In the genomic region with DNA sequence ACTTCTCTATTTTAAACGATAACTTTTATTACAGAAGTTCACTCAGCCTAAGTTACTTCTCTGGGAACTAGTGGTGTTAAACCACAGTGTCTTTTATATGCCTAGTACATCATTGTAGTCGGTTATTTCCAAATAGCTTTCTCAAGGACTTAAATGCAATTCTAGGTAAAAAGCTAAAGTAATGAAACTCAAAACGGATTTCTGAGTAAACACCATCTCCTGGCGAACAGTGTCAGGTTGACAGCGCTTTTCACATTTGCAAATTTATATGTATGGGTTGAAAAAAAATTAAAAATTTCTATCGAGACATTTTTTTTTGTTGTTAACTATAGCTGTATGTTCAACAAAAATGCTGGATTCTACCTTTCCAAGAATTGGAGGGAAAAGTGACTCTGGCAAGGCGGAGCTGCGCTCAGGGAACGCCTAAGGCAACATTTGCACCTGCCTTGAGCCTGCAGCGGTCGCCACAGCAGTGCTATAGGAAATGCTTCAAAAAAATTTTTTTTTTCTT, we compare ENCODE assay signal across 8 mouse cellular contexts. TPM values are rescaled to one million over a fixed set of nuclear protein-coding genes. Genes with fewer than 3 reads are reported as not detected.
DNase-seq lines count a peak whose midpoint lies in the region; ATAC-seq lines count a peak whose summit lies in the region.

No protein-coding gene starts in this region.

- H3K27ac ChIP-seq in heart, embryonic 11.5 days (ENCODE audit: low read depth, low read length): peak overlapping the region; percentile 90
- H3K27ac ChIP-seq in embryonic facial prominence, embryonic 12.5 days: peak overlapping the region; percentile 87
- peak overlapping the region; percentile 91 for H3K27ac ChIP-seq in intestine, embryonic 14.5 days (ENCODE audit: low read depth)
- H3K27ac ChIP-seq in lung, embryonic 16.5 days (ENCODE audit: low read length): peak overlapping the region; percentile 93
- H3K27ac ChIP-seq in stomach, embryonic 16.5 days (ENCODE audit: low read length): peak overlapping the region; percentile 93

- H3K9ac ChIP-seq in heart, embryonic 11.5 days (ENCODE audit: low read depth, low read length): peak overlapping the region; percentile 64; the same call in 1 of the 2 replicates
- peak overlapping the region; percentile 93; the same call in 1 of the 2 replicates for H3K9ac ChIP-seq in embryonic facial prominence, embryonic 12.5 days
- H3K9ac ChIP-seq in intestine, embryonic 14.5 days (ENCODE audit: low read length): peak overlapping the region; percentile 61
- peak overlapping the region; percentile 97 for H3K9ac ChIP-seq in lung, embryonic 16.5 days (ENCODE audit: low read length)
- H3K9ac ChIP-seq in stomach, embryonic 16.5 days (ENCODE audit: low read length): peak overlapping the region; percentile 99

- H3K4me1 ChIP-seq in heart, embryonic 11.5 days (ENCODE audit: control insufficient read depth, insufficient read depth, low read length): peaks cover 9% of the 10 kb centered on the region
- H3K4me1 ChIP-seq in embryonic facial prominence, embryonic 12.5 days: peaks cover 11% of the 10 kb centered on the region
- H3K4me1 ChIP-seq in intestine, embryonic 14.5 days (replicated peaks; ENCODE audit: control insufficient read depth, insufficient read depth, low read length): peaks cover 13% of the 10 kb centered on the region
- H3K4me1 ChIP-seq in lung, embryonic 16.5 days (replicated peaks; ENCODE audit: control insufficient read depth, insufficient read depth, low read length): peaks cover 10% of the 10 kb centered on the region
- peaks cover 10% of the 10 kb centered on the region for H3K4me1 ChIP-seq in stomach, embryonic 16.5 days (ENCODE audit: control insufficient read depth, insufficient read depth, low read length)

- DNase-seq in heart, adult 8-10 months (ENCODE audit: low spot score): no peak
- peak; percentile 49 for DNase-seq in ES-CJ7 (ENCODE audit: low read depth, low spot score)
- peak; percentile 55 for DNase-seq in intestine, embryonic 14.5 days (ENCODE audit: low spot score)

- peak overlapping the region; percentile 82 for H3K4me3 ChIP-seq in heart, embryonic 11.5 days (ENCODE audit: low read depth, low read length)
- H3K4me3 ChIP-seq in embryonic facial prominence, embryonic 12.5 days: peak overlapping the region; percentile 97
- peak overlapping the region; percentile 97 for H3K4me3 ChIP-seq in intestine, embryonic 14.5 days (ENCODE audit: low read depth, low read length)
- peak overlapping the region; percentile 99 for H3K4me3 ChIP-seq in lung, embryonic 16.5 days (ENCODE audit: low read length)
- peak overlapping the region; percentile 98 for H3K4me3 ChIP-seq in stomach, embryonic 16.5 days (replicated peaks; ENCODE audit: low read length)

- 9% methylated on average over 11 of the region's 11 CpGs for WGBS in heart, embryonic 11.5 days (ENCODE audit: insufficient replicate concordance)
- 10% methylated on average over 11 of the region's 11 CpGs for WGBS in embryonic facial prominence, embryonic 12.5 days
- WGBS in intestine, embryonic 14.5 days: 7% methylated on average over 11 of the region's 11 CpGs
- 5% methylated on average over 11 of the region's 11 CpGs for WGBS in lung, embryonic 16.5 days
- WGBS in stomach, embryonic 16.5 days: 5% methylated on average over 11 of the region's 11 CpGs

- no peaks in the 10 kb centered on the region for H3K36me3 ChIP-seq in heart, embryonic 11.5 days (ENCODE audit: control insufficient read depth, insufficient read depth, low read length)
- H3K36me3 ChIP-seq in embryonic facial prominence, embryonic 12.5 days: no peaks in the 10 kb centered on the region
- H3K36me3 ChIP-seq in intestine, embryonic 14.5 days (ENCODE audit: control insufficient read depth, insufficient read depth, low read length): no peaks in the 10 kb centered on the region
- no peaks in the 10 kb centered on the region for H3K36me3 ChIP-seq in lung, embryonic 16.5 days (ENCODE audit: control insufficient read depth, insufficient read depth, low read length)
- no peaks in the 10 kb centered on the region for H3K36me3 ChIP-seq in stomach, embryonic 16.5 days (ENCODE audit: control insufficient read depth, insufficient read depth, low read length)

- H3K27me3 ChIP-seq in heart, embryonic 11.5 days (ENCODE audit: control insufficient read depth, insufficient read depth, low read length): no peaks in the 10 kb centered on the region
- H3K27me3 ChIP-seq in embryonic facial prominence, embryonic 12.5 days: no peaks in the 10 kb centered on the region
- H3K27me3 ChIP-seq in intestine, embryonic 14.5 days (replicated peaks; ENCODE audit: control insufficient read depth, insufficient read depth, low read length): no peaks in the 10 kb centered on the region
- H3K27me3 ChIP-seq in lung, embryonic 16.5 days (ENCODE audit: control insufficient read depth, insufficient read depth, low read depth, low read length): no peaks in the 10 kb centered on the region
- H3K27me3 ChIP-seq in stomach, embryonic 16.5 days (ENCODE audit: control insufficient read depth, insufficient read depth, low read length): no peaks in the 10 kb centered on the region

- no peak; the same call in 1 of the 2 replicates for ATAC-seq in heart, embryonic 11.5 days (replicated peaks; ENCODE audit: insufficient number of reproducible peaks, low FRiP score, low TSS enrichment)
- no peak for ATAC-seq in embryonic facial prominence, embryonic 12.5 days (ENCODE audit: insufficient number of reproducible peaks, insufficient read depth, low FRiP score, low TSS enrichment)
- ATAC-seq in intestine, embryonic 14.5 days (replicated peaks; ENCODE audit: low FRiP score, low TSS enrichment, low read depth): peak; percentile 29; the same call in 1 of the 2 replicates
- ATAC-seq in lung, embryonic 16.5 days (ENCODE audit: low read depth): no peak
- ATAC-seq in stomach, embryonic 16.5 days (ENCODE audit: insufficient read depth, low FRiP score): no peak
- no peak for ATAC-seq in activated CD4-positive, CD25-positive, alpha-beta regulatory T cell, adult 4 months

- no peaks in the 10 kb centered on the region for H3K9me3 ChIP-seq in heart, embryonic 11.5 days (replicated peaks; ENCODE audit: control insufficient read depth, low read length)
- no peaks in the 10 kb centered on the region for H3K9me3 ChIP-seq in embryonic facial prominence, embryonic 12.5 days
- no peaks in the 10 kb centered on the region for H3K9me3 ChIP-seq in intestine, embryonic 14.5 days (ENCODE audit: control insufficient read depth, low read length)
- no peaks in the 10 kb centered on the region for H3K9me3 ChIP-seq in lung, embryonic 16.5 days (ENCODE audit: control insufficient read depth, low read length)
- H3K9me3 ChIP-seq in stomach, embryonic 16.5 days (replicated peaks; ENCODE audit: control insufficient read depth, low read length): no peaks in the 10 kb centered on the region

- H3K4me2 ChIP-seq in heart, embryonic 11.5 days: peak overlapping the region; percentile 64
- peak overlapping the region; percentile 65 for H3K4me2 ChIP-seq in embryonic facial prominence, embryonic 12.5 days (replicated peaks)
- peak overlapping the region; percentile 72 for H3K4me2 ChIP-seq in intestine, embryonic 14.5 days (ENCODE audit: low read length)
- H3K4me2 ChIP-seq in lung, embryonic 16.5 days (ENCODE audit: low read depth, low read length): peak overlapping the region; percentile 74
- H3K4me2 ChIP-seq in stomach, embryonic 16.5 days (ENCODE audit: low read depth, low read length): peak overlapping the region; percentile 56

RNA-seq across cellular contexts. Expression of a gene that starts 0.4 kb away (rescaled TPM):
- polyA plus RNA-seq in heart, embryonic 11.5 days (2014; fragmentation: Nextera tagmentation; extraction: Ambion mirVana): 7.6 and 7.9 TPM in 2 replicates
- 1 to 10 TPM; 5.6 to 8.1 (median 7.0) TPM for total RNA-seq in heart, adult 8-10 months (2022)
- 17.3 and 18.6 TPM in 2 replicates for polyA plus RNA-seq in embryonic facial prominence, embryonic 12.5 days (2016; fragmentation: Nextera tagmentation; extraction: Ambion mirVana)
- 11.9 and 12.4 TPM in 2 replicates for polyA plus RNA-seq in intestine, embryonic 14.5 days (2014; fragmentation: Nextera tagmentation; extraction: Ambion mirVana)
- polyA plus RNA-seq in lung, embryonic 16.5 days (2015; fragmentation: Nextera tagmentation; extraction: Ambion mirVana): 7.7 and 8.9 TPM in 2 replicates
- 6.3 and 7.3 TPM in 2 replicates for polyA plus RNA-seq in stomach, embryonic 16.5 days (2015; fragmentation: Nextera tagmentation; extraction: Ambion mirVana)
- 10 to 100 TPM; 10.3 to 11.3 TPM for polyA plus RNA-seq in activated CD4-positive, CD25-positive, alpha-beta regulatory T cell, adult 4 months (2017; shearing (Covaris generic))

RNA-seq across cellular contexts. Expression of a gene that starts 53.9 kb away (rescaled TPM):
- 0.90 and 1.8 TPM in 2 replicates for polyA plus RNA-seq in heart, embryonic 11.5 days (2014; fragmentation: Nextera tagmentation; extraction: Ambion mirVana)
- under 1 TPM; 0.24 to 0.92 (median 0.50) TPM for total RNA-seq in heart, adult 8-10 months (2022)
- 0.37 and 0.66 TPM in 2 replicates for polyA plus RNA-seq in embryonic facial prominence, embryonic 12.5 days (2016; fragmentation: Nextera tagmentation; extraction: Ambion mirVana)
- 0.72 and 0.81 TPM in 2 replicates for polyA plus RNA-seq in intestine, embryonic 14.5 days (2014; fragmentation: Nextera tagmentation; extraction: Ambion mirVana)
- polyA plus RNA-seq in lung, embryonic 16.5 days (2015; fragmentation: Nextera tagmentation; extraction: Ambion mirVana): 1.4 and 3.1 TPM in 2 replicates
- polyA plus RNA-seq in stomach, embryonic 16.5 days (2015; fragmentation: Nextera tagmentation; extraction: Ambion mirVana): 2.8 and 3.2 TPM in 2 replicates
- polyA plus RNA-seq in activated CD4-positive, CD25-positive, alpha-beta regulatory T cell, adult 4 months (2017; shearing (Covaris generic)): 100 to 1,000 TPM; 302 to 352 TPM

RNA-seq across cellular contexts. Expression of a gene that starts 54.4 kb away (rescaled TPM):
- 18.7 and 18.9 TPM in 2 replicates for polyA plus RNA-seq in heart, embryonic 11.5 days (2014; fragmentation: Nextera tagmentation; extraction: Ambion mirVana)
- 1 to 10 TPM; 4.9 to 6.9 (median 6.4) TPM for total RNA-seq in heart, adult 8-10 months (2022)
- 46.5 and 51.4 TPM in 2 replicates for polyA plus RNA-seq in embryonic facial prominence, embryonic 12.5 days (2016; fragmentation: Nextera tagmentation; extraction: Ambion mirVana)
- 27.5 and 30.3 TPM in 2 replicates for polyA plus RNA-seq in intestine, embryonic 14.5 days (2014; fragmentation: Nextera tagmentation; extraction: Ambion mirVana)
- polyA plus RNA-seq in lung, embryonic 16.5 days (2015; fragmentation: Nextera tagmentation; extraction: Ambion mirVana): 23.1 and 24.3 TPM in 2 replicates
- 17.3 and 17.9 TPM in 2 replicates for polyA plus RNA-seq in stomach, embryonic 16.5 days (2015; fragmentation: Nextera tagmentation; extraction: Ambion mirVana)
- polyA plus RNA-seq in activated CD4-positive, CD25-positive, alpha-beta regulatory T cell, adult 4 months (2017; shearing (Covaris generic)): 10 to 100 TPM; 11.4 to 11.6 TPM

Comparison
In these comparisons a context has a peak if more than half of its experiments do, and no peak if none do; other contexts are left out.
1. RNA of a gene that starts 53.9 kb away (polyA plus RNA-seq): 302 to 352 TPM in activated CD4-positive, CD25-positive, alpha-beta regulatory T cell, adult 4 months; 2.8 to 3.2 TPM in stomach, embryonic 16.5 days, 1.4 to 3.1 TPM in lung, embryonic 16.5 days, 0.90 to 1.8 TPM in heart, embryonic 11.5 days, 0.72 to 0.81 TPM in intestine, embryonic 14.5 days and 0.37 to 0.66 TPM in embryonic facial prominence, embryonic 12.5 days; every median in the first group is over 10 times any median in the second.
2. Peak in every context shown above with its lines, with median percentiles within 50 percentile points of each other: H3K27ac ChIP-seq, H3K4me2 ChIP-seq, H3K4me3 ChIP-seq and H3K9ac ChIP-seq.